Mouse (Mus musculus) thymus, postnatal 0 days (tissue): ENCODE data around the gene Fyn. TPM values are rescaled to one million over a fixed set of nuclear protein-coding genes. Genes with fewer than 3 reads are reported as not detected.
A peak's percentile ranks its signal among the peaks of the same experiment; 100 is the strongest.

Experiments used
- DNase-seq: peaks from one replicate; pipeline ENCODE4 v3.0.0-alpha.2; 2015; ENCODE audit warnings: low spot score
- polyA plus RNA-seq: library from polyadenylated mRNA; unstranded; fragments of >200 nt; fragmentation: Nextera tagmentation; extraction: Ambion mirVana; gene quantifications from 2 replicates; pipeline ENCODE4 v1.2.1, GENCODE M21; 2015

The Fyn gene
- 35.1 and 36.3 TPM in 2 replicates for polyA plus RNA-seq

DNA sequence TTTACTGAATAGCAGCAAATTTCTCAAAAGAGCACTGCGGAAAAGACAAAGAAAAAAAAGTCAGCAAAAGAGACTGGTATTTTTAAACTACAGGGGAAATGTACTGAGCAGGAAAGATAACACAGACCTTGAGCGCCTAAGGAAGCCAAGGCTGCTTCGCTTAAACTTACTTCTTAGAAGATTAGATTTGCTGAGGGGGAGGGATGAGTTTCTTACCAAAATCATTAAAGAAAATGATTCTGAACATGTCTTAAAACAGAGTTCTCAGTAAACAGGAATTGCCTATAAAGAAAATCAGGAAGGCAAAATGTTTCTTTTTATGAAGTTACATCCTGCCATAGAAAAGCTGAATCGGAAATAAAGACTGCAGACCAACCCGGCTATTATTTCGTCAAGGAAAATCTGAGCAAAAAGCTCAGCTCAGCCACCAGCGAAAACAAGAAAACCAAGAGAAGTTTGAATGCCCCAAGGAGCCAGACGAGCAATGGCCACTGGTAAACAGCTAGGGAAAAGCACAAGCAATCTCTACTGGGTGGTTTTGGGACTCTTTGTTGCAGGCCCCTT, at the start of gene Fyn:
Fyn (plus strand) TSS at position 284 of the 564 bp plus-strand sequence.
- DNase-seq, result no peak

DNA sequence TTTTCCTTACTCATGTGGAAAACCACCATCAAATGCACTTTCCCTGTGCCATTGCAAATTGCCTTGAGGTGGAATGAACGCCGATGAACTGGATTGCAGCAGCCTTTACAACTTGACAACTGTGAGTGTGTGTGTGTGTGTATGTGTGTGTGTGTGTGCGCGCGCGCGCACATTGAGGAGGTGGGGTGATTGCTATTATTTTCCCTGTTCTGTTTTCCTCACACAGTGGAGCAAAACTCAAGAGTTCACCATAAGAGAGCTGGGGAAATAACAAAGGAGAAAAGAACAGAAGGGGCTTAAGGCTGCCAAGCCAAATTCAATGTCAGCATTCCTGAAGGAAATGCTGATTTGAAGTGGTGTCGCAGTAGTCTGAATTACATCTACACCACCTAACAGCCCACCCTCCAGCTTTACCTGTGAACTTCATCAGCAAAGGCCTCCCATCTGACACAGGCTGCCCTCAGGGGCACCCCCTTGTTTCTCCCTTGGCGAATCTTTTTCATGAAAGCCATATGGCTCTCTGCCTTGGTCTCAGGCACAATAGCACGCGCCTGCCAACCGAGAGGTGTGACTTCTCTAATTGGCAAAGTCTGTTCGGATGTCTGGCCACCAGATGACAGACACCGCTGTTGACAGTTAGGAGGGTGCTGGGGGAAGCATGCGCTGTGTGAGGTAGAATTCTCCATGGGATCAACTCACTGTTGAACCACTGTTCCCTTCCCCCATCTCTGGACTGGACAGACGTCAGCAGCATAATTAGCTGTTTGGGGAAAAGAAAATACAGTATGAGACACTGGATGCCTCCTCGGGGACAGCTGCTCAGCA, 47.6 kb upstream of the Fyn start:
- no peak for DNase-seq

DNA sequence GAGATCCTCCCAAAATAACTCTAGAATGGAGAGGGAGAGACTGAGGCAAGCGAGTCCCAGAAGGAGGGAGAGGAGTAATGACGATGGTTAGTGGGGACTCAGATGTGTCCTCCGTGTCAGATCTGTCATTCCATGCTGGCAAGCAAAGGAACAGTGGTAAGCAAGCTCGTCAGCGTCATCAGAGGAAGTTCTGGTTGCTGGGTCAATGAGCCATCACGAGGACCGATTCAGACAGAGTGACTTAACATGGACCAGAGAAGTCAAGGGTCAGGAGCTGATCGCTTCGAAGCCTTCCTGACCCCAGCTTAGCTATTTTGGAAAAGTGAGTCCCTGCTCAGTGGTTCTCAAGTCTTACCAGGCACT, 47.1 kb upstream of the Fyn start:
- no peak for DNase-seq

DNA sequence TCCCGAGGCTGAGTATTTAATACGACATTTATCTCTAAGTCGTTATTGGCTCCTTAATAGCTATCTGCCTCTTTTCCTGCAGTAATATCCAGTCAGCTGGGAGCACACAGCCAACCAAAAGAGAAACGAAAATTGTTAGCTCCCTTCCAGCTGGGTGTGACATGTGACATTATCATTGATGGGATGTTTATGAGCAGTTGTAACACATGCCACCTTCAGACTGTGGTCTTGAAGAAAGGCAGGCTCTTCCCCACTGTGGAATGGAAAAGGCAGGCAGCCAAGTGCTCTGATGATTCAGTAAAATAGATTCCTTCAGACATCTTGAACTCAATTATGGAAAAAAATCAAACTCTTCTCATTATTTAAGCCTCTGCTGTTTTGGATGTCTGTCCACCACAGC, 46.5 kb upstream of the Fyn start:
- DNase-seq, result no peak

DNA sequence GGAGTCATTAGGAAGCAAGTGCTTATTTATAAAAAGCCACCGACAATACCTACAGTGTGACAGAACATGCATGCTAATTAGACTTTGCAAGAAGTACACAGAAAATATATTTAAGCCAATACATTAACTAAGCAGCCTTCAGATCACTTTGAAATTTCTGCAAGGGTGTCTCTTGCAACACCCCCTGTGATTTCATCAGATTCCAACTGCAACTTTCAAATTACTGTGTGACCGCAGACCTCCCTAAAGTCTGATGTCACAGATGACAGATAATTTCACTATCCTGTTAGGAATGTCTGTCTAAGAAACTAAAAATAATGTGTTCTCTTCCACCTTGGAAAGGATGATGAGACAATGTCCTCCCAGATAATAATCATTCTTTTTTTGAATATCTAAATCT, 44.4 kb upstream of the Fyn start:
- DNase-seq, result no peak

DNA sequence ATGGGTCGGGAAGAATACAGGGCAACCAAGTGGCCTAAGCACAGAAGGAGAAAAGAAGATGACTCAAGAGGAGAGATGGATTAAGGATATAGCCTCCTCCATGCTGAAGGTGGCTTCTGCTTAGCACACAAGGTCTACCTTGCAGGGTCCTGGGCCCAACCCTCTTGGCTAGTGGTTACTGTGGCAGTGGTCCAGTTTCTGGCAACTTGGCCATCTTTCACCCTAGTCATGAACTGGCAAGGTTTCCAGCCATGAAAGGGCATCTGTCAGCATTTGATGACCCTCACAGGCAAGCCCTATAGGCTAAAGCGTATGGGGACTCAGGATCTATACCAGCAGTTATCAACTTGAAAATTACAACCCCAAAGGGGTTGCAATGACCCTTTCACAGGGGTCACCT, 40.0 kb upstream of the Fyn start:
- no peak for DNase-seq

DNA sequence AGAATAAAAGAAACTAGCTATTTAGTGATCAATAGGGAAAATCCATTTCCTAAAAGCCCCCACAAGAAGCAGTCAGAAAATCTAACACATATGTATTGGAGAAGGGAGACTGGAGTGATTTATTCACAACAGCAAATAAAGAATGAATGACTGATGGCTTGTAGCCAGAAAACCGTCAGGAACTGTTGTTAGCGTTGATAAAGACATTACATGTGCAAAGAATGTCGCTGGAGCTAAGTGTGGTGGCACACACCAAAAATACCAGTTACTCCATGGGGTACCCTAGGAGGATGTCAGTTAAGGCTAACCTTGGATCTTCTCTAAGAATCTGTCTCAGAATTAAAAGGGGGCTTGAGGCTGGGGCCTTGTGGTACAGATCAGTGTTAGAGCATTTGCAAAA, 34.3 kb upstream of the Fyn start:
- no peak for DNase-seq

DNA sequence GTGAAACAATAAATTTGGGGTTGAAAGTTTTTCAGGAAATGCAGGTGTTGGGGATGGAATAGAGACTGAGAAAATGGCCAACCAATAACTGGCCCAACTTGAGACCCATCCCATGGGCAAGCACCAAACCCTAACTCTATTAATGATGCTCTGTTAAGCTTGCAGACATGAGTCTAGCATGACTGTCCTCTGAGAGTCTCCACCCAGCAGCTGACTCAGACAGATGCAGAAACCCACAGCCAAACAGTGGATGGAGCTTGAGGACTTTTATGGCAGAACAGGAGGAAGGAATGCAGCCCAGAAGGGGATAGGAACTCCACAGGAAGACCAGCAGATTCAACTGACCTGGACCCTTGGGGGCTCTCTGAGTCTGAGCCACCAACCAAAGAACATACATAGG, 32.8 kb upstream of the Fyn start:
- no peak for DNase-seq

DNA sequence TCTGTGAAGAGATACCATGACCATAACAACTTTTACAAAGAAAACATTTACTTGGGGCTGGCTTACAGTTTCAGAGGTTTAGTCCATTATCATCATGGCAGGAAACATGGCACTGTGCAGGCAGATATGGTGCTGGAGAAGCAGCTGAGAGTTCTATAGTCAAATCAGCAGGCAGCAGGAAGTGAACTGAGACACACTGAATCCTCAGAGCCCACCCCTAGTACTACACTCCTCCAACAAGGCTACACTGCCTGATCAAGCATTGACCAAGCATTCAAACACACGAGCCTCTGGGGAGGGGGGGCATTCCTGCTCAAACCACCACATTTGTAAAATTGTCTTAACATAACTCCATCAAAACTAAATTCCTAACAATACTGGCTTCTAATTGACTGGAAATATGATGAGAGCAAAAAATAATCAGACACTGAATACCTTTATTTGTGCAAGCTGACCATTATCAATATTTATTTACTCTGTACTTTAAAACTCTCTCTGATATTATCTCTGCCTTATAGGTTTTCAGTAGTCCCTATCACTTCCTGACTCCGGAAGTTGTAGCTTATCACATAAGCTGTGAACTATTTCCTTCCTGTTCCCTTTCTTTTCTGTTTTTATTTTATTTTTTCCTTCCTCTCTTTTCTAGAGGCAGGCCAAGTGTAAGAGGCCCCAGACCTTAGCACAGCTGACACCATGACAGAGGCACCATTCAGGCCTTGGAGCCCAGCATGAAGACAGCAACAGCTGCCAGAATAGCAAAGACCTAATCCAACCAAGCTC, 29.3 kb upstream of the Fyn start:
- peak; percentile 19 for DNase-seq

DNA sequence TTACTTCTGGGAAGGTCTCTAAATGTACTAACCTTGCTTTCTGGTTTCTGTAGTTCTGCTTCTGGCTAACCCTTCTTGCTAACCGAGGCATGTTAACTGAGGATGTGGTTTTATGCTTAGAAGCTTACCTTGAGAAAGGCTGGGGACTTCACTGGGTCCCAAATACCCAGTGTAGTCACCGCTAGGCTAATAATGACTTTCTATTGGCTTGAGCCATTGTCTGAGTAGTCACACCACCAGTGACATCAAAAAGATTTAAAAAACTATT, 28.8 kb upstream of the Fyn start:
- DNase-seq, result no peak

DNA sequence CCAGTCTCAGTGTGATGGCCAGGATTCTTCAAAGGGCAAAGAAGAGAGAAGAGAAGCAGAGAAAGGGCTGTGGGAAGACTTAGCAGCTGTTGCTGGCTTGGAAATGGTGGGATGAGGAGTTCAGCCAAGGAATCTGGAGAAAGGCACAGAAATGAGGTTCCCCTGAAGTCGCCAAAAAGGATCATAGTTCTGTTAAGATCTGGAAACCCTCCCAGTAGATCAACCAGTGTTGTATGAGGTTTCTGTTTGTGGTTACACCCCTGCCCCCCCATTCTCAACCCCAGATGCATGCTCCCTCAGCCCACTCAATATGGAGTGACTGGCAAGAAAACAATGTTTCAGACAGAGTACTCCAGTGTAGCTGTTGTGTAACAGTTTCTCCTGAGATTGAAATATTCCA, 25.1 kb upstream of the Fyn start:
- DNase-seq, result peak; percentile 10

DNA sequence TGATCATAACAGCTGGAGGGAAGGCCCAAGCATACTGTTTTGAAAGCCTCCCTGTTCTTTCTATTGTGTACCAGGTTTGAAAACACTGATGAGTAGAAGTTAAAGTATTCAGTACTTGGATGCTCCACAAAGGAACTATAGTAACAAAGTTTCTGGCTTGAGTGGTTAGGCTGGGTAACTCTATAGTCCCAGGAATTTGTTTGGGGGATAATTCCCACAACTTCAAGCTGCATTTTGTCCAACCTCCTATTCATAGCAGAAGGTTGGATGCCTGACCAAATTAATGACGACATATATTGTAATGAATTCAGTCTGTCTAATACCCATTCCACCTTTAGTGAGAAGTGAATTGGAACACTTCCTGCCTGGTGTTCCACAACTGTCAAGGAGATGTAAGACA, 22.7 kb upstream of the Fyn start:
- no peak for DNase-seq

DNA sequence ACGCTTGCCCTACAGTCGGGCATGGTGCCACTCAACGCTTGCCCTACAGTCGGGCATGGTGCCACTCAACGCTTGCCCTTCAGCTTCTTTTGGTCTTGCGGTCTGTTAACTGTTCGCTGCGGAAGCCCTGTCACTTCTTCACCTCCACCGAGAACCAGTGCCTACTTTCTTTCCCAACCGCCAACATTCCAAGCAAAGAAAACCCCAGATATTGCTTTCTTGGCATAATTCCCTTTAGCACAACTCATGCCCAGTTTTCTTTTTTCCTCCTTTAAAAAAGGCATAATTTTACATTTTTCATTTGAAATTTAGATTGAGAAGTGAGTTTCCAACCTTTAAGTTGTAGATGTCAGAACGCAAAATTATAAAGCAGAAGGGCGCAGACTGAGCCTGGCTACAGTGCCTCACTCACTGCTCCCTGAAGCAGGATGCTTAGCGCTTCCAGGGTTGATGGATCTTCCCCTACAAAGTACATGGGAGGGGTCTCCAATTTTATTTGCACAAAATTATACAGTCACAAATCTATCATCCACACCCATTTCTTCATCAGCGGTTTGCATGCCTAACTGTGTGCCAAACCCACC, 18.8 kb upstream of the Fyn start:
- no peak for DNase-seq

DNA sequence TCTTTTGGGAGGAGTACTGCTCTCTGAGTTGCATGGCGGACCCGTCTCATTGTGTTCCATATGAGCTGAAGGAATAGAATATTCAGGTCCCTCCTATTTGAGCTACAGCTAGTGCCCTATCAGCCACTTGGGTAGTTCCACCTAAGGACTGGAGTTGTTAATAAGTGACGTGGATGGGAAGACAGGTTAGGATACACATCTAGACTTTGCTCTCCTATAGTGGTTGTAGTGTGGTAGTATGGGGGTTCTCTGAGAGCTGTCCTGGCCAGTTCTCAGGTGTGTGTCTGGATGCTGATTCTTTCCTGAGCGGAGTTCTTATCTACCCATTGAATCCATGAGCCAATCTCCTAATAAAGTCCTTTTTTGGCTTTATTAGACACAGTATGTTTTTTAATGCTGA, 4.5 kb upstream of the Fyn start:
- DNase-seq, result no peak

DNA sequence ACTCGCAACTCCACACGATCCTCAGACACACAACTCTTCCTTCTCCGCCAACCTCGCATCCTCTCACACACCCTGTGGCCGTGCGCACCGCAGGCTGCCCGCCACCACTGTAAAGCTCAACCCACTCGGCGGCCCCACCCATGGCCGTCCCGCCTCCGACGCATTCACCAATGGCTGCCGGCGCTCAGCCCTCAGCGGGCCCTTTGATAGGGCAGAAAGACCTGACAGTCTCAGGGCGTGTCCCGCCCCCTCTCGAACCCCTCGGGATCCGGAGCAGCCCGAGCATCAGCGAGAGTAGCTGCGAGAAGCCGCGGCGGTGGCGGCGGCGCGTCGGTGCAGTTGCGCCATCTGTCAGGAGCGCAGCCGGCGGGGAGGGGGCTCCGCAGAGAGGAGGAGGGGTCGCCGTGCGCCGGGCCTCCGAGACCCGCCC, 862 bp downstream of the Fyn start:
- DNase-seq, result peak; percentile 98

DNA sequence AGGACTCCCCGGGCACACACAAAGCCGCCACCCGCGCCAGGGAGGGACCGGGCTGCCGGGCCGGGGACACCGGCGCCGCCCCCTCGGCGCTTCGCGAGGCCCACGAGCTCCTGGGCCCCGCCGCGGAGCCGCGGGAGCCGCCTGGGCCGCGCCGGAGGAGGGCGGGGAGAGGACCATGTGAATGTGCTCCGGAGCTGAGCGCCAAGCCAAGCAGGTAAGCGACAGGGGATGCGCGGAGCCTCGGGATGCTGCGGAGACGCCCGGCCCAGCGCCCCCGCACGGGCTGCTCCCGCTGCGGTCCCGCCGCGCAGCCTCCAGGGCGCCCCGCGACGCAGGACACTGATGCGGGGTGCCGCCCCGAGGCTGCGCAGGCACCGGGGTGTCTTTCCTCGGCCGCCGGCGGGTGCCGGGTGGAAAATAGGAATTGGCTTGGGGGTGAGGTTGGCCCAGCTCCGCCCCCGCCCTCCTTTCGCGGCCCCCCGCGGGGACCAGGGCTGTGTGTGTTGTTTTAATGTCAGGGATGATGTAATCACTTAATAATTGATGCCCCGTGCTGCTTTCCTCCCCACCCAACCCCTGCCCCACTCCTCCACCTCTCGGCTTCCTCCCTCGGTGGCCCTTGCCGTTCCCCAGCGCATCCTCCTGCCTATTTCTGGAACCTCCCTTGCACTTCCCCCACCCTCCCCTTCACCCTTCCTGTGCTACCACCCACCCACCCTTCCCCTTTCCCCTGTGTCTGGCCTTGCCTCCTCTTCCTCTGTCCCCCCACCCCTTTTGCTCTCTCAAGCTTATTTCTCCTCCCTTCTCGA, 1.5 kb downstream of the Fyn start:
- peak; percentile 62 for DNase-seq

DNA sequence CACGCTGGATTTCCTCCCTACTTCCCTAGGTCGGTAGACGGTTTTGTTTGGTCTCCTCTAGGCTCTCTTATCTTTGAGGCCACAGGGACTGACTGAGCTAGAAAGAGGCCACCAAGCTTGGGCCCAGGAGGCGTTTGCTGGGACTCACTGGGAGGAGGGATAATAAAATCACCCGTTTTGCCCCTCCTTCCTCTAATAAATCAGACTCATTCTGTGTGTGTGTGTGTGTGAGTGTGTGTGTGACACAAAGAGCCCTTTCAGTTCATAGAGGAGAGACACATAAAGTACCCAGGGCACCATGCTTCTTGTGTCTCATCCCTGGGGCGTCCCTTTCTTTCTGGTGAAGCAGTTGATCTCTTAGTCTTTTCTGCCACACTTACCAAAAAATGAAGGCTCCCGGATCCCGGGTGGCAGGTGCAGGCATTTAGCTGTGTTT, 2.1 kb downstream of the Fyn start:
- peak; percentile 34 for DNase-seq

DNA sequence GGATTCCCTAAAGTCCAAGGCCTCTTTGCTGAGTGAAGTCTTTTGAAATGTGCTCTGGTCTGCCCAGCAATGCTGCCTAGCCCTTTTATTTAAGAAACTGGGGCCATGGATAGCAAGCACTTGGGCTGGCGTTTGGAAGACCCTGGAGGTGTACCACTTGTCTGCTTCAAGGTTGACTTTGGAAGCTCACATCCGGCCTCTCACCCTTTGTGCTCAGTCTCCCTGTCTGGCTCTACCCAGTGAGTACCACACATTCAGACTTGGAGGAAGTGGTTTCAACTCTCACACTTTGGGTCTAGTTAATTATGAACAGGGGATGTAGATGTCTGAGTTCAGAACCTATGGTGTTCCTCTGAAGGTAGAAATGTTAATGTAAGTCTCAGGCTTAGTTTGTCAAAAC, 2.8 kb downstream of the Fyn start:
- peak; percentile 83 for DNase-seq

DNA sequence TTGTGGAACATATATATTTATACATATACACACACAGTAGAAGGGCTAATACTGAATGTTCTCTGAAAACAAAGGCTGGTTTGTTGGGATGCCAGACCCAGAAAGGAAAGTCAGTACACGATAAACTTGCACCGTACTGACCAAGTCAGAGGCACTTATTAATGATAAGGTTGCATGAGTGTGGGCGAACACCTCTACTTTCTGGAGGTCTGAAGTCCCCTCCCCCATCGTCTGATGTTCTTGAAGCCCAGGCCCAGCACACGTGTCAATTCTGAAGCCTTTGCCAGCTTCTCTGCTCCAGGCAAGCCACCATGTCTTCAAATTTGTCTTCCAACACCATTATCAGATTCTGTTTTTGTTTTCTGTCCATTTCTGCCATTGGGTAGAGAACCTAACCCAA, 3.3 kb downstream of the Fyn start:
- no peak for DNase-seq

DNA sequence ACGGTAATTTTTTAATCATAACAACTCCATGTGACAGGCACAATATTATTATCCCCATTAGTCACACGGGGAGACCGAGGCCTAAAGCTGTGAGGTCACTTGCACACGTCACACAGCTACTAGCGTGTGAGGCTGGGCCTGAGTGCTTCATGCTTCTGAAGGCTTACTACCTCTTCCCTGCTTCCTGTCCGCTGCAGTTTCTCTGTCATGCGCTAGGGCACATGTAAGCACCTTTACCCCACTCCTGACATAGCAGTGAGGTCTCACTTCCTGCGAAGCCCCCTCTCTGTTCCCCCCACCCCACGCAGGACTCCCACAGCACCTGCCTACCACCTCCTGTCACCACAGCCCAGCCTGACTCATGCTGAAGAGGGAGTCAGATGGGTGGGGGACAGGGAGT, 8.0 kb downstream of the Fyn start:
- peak; percentile 67 for DNase-seq

DNA sequence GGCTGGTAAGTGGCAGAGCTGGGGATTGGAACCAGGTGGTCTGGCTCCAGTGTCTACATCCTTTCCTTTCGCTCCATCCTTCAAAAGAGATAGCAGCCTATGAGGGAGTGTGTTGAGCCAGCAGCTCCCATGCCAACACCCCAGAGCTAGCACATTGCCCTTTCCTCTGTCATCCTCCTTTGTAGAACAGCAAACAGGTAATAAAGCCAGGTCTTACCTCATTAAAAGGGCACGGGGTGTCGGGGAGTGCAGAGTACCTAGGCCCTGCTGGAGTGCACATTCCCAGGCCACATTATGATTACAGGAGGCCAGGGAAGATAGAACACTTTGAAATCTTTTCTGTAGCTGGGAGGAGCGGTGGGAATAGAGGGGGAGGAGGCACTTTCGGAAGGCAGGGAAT, 8.6 kb downstream of the Fyn start:
- no peak for DNase-seq
